Mouse (Mus musculus) stomach, postnatal 0 days (tissue): ENCODE measurements around the gene Clec12a.

Source experiments
- CTCF ChIP-seq: IDR thresholded peaks from 2 replicates; pipeline ENCODE4 v1.5.1; 2016; ENCODE audit warnings: antibody characterized with exemption, low read depth, mild to moderate bottlenecking, moderate library complexity
- EP300 ChIP-seq: optimal IDR thresholded peaks from 2 replicates; pipeline ENCODE3; 2016; ENCODE audit warnings: antibody characterized with exemption

GRCm38 (mm10) chr6:129315698-129316097 lies 26.8 kb upstream of the Clec12a start:
- TF ChIP-seq CTCF = no peak
- no peak for TF ChIP-seq EP300
